Mouse (Mus musculus) brain, embryonic 14.5 days (tissue): ENCODE data around the gene Sys1.

ENCODE experiments used
- CTCF ChIP-seq: fragments of 200-500 bp; IDR thresholded peaks from 2 replicates; pipeline ENCODE4 v1.5.1; 2012; ENCODE audit warnings: inconsistent platforms, mild to moderate bottlenecking, moderate library complexity, borderline replicate concordance; ENCODE audit not compliant: insufficient read depth, insufficient read length; ENCODE audit errors: extremely low read depth
- POLR2A ChIP-seq: fragments of 200-500 bp; IDR thresholded peaks from 2 replicates; pipeline ENCODE4 v1.6.1; 2012; ENCODE audit warnings: mild to moderate bottlenecking, inconsistent platforms, borderline replicate concordance; ENCODE audit not compliant: poor library complexity, insufficient read depth, insufficient read length, severe bottlenecking; ENCODE audit errors: extremely low read depth

- TF ChIP-seq CTCF (no peak), POLR2A (no peak)
Observed at GRCm38 (mm10) chr2:164473624-164474023, 16.9 kb downstream of the Sys1 start, which contains the start of gene Trp53tg5.
